Mouse (Mus musculus) gonadal fat pad, adult 2 months (tissue): ENCODE results near the gene C1s2. TPM values are rescaled to one million over a fixed set of nuclear protein-coding genes. Genes with fewer than 3 reads are reported as not detected.
"Not testable (repeated sequence)": the region's sequence is repeated elsewhere in the genome, so short reads cannot be mapped to it uniquely, and the experiment has no call there.

Experiments
- DNase-seq: peaks from one replicate; pipeline ENCODE4 v3.0.0-alpha.2; 2012; ENCODE audit warnings: low read depth
- polyA plus RNA-seq: library from polyadenylated mRNA; depleted of rRNA; stranded (reverse); fragments of >200 nt; gene quantifications from 2 replicates; pipeline ENCODE4 v1.2.3, GENCODE M21; 2012; rRNA removed

C1s2 gene
- 2.1 and 2.5 TPM in 2 replicates for polyA plus RNA-seq

DNA sequence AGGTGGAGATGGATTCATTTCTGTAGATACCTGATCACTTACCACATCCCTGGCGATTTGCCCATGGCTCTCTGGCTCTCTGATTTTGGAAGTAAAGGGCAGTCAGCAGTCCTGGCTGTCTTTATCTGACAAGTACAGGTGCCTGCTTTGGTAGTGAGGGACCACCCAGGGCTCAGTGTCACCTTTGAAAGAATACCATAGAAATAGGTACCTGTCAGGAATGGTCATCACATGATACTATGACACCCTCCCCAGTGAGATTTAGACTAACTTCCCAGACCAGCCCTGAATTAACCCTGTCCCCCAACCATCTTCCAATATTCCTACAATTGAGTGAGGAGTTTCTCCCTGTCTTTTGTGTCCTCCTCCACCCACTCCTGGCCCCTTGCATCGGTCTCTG lies at the start of gene C1s2:
TSS of gene C1s2 (minus strand) at position 101 of the 400 bp plus-strand sequence.
- not testable (repeated sequence) for DNase-seq

DNA sequence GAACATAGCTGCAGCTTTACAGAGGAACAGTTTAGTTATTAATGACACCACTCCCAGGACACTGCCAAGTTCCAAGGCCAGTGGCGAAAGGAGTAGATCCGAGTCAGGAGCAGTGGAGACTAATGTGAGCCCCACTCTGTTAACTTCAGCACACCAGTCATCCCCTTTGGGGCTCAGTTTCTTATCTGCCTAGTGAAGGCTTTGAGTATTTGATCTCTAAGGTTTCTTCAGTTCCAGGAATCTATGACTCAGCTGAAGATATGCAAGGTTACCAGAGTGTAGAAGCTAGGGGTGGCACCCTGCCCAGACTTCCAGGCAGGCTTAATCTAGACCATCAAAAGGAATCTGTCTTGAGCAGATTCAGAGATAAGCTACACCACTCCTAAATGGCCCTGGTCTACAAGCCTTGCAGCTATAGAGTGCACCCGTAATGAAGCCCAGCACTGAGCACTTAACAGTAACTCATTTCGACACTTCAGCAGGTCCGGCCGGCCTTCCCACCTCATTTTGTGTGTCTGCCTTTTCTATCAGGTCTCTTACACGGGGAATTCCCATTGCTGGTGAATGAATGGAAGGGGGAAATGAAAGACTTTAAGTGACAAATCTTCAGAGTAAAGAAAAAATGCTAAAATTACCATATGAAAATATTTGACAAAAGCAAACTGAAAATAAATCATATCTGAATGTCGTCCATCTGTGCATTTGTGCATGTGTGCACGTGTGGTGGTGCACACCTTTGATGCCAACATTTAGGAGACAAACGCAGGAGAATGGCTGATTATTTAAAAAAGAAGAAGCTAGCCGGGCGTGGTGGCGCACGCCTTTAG lies 47.9 kb upstream of the C1s2 start:
- DNase-seq: peak; percentile 64

DNA sequence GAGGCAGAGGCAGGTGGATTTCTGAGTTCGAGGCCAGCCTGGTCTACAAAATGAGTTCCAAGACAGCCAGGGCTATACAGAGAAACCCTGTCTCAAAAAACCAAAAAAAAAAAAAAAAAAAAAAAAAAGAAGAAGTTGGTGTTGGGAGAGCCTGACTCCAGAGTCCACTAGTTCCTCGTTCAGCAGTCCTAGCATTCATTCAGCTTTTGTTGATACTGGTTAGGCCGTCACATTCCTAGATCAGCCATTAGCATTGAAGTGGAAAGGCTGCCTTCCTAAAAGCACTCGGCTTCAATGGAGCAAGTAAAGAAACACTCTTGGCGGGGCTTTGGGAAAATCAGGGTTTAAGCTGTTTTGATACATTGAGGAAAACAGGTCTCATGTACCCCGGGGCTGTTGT lies 46.4 kb upstream of the C1s2 start:
- not testable (repeated sequence) for DNase-seq

DNA sequence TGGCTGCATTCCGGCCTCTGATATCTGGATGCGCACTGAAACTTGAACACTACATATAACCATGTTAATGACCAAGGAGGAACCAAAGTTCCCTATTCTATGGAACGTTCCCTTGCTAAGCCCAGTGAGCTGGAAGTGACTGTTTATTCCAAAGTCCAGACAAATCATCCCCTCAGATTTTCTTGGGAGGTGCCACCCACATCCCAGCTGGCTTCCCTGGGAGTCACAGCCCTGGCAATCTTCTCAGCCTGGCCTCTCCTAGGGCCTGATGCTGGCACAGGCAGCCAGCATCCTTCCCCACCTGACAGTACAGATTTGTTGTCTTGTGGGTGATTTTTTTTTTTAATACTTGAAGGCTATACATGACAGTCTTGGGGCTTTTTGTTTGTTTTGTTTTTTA lies 43.6 kb upstream of the C1s2 start:
- no peak for DNase-seq

DNA sequence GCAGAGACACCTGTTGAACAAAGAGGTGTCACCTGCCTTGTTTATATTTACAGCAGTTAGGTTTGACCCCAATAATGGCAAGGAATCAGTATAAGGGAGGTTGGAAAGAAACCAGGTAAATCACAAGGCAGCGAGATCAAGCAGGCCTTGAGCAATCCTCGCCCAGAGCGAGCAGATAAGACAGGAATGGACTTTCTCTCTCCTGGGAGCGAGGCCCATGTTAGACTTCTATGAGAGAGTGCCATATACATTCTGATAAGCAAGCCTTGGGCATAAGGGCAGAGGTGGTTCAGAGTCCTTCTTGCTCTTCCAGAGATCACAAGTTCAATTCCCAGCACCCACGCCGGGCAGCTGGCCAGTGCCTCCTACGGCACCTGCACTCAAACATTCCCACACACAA lies 42.9 kb upstream of the C1s2 start:
- DNase-seq: no peak

DNA sequence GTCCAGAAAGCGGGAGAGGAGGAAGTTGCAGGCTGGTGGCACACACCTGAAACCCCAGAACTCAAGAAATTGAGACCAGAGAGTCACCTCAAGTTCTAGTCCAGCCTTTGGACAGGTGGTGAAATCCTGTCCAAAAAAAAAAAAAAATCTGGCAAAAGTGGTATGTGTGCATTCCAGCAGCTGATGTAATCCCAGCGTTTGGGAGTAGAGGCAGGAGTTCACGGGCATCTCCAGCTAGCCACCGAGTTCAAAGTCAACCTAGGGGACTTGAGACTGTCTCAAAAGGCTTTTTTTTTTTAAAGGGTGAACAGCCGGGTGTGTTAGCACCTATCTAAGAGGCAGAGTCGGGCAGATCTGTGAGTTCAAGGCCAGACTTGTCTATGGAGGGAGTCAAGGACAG lies 40.3 kb upstream of the C1s2 start:
- DNase-seq: no peak

DNA sequence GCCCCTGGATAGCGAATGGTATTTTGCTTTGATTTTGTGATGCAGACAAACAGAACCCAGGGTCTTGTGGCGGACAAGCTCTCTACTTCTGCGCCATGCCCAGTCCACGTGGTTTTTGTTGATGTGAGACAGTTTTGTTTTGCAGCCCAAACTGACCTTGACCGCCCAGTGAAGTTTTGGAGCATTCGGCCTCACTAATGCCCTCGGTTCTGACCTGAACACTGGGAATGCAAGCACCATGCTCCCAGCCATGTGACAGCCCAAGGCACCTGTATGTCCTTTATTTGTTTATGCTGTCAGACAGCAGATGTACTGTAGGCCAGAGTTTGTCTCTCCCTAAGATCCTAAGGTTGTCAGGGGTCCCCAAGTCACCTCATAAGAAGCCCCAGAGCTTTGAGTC lies 38.7 kb upstream of the C1s2 start:
- DNase-seq: no peak

DNA sequence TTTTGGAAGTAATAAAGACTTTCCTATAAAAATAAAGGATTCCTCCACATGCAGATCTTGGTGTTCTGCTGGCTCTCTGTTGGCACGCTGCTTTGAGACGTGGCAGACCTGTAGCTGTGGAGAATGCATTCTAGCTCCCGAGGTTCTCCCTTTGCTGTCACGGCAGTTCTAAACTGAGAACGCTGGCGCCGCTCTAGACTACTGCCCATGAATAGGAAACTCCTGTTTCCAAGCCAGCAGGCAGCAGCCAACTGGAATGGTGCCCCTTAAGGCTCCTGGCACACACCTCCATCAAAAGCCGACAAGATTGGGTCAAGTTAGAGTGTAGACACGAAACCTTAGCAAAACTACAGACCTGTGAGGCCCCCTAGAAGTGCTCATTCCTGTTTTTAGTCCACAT lies 37.7 kb upstream of the C1s2 start:
- DNase-seq: no peak

DNA sequence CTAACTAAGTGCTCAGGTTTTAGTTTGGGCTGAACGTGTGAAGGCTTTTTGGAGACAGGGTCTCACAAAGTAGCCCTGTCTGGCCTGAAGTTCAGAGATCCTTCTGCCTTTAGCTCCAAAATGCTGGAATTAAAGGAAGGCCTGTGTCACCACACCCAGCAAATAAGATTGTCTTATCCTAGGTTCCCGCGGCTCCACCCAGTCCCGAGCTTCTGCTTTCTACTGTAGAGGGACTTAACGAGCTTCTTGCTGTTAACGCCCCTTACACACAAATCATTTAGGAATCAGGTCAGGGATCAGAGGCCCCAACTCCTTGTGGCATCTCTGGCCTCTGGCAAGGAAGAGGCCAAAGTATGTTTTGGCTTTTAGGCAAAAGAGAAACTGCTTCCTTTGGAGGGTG lies 36.2 kb upstream of the C1s2 start:
- DNase-seq: no peak

DNA sequence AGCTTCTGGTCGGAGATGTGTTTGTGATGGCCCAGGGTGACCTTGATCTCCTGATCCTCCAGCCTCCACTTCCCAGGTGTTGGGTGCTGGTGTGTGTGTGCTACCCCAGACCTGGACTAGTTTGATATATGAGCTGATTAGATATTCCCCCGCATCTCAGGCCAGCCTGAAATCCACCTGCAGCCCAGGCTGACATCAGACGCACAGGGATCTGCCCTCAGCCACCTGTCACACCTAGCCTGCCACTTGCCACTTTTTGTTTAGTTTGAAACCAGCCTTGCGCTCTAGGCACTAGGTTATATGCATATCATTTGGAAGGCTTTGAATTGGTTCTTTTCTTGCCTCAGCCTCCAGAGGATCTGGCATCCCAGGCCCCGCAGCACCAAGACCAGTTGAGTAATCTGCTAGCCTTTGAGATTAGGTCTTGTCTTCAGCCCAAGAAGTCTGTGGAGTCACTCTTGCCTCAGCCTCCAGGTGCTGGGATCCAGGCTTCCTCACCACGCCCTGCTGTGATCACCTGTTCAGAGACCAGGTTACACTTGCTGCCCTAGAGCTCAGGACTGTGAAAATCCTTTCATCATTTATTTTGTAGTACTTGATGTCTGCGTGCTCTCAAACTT lies 34.5 kb upstream of the C1s2 start:
- DNase-seq: peak; percentile 50

DNA sequence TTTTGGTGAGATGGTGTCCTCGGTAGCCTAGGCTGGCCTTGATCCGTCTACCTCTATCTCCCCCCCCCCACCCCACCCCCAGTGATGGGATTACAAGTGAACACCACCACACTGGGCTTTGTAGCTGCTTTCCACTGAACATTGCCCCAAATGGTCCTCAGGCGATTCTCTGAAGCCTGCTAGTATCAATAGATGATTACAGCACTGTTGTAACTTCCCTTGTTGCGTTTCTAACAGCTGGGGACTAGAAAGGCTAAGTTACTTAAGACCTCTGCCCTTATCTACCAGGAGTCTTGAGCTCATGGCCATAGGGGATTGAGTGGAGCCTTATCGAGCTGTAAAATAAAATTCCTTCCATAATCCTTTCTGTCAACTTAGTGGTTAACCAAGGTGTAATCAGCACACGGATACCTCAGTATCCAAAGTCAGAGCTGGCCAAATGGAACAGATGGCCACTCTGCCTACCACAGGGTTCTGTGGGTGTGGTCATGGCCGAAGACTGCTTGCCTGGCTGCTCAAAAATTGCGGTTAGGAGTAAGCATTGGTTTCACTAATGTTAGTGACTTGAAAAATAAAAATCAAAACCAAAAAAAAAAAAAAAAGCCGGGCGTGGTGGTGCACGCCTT lies 33.5 kb upstream of the C1s2 start:
- DNase-seq: no peak

DNA sequence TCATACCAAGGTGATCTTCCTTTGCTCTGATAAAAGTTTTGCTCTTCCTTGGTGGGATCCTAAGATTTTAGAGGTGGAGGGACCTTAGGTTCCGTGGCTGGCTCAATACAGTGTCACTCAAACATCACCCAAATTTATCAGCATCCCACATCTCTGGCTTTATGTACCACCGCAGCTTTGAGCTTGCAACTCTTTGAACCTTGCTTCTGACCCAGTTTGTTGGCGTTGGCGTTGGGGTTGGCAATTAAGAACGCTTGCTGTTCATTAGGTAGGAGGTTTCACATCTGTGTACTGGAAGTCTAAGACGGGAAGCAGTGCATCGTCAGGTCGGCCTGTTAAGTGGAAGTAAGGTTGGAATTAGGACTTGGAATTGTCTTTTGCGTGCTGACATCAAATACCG lies 29.1 kb upstream of the C1s2 start:
- no peak for DNase-seq

DNA sequence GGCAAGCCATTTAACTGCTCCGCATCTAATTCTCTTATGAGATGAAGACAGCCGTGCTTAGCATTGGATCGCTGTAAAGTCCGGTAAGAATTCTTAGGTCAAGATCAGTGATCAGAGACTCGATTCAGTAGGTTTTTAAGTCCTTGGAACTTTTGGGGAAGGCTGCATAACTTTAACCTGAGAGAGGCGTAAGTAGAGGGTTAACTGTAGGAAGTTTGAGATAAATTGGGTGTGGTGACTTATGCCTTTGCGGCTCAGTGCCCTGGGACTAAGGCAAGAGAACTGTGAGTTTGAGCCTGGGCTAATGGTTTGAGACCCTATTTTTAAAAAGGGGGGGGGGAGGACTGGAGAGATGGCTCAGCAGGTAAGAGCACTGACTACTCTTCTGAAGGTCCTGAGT lies 28.4 kb upstream of the C1s2 start:
- no peak for DNase-seq

DNA sequence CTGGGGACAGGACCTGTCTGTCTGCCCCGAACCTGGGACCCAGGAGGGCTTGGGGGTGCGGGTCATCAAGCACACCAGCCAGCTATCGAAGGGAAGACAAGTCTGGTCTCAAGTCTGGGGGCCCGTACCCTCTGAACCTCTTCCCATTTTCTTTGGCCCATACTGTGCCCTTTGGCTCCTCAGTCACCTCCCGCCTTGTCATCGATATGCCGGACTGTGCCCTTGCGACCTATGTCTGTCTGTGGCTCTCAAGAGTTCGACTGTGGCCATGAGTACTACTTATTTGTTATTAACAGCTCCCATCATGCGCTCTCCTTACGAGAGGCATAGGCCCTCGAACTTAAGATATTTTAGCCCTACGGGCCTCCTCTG lies 27.5 kb upstream of the C1s2 start:
- no peak for DNase-seq

DNA sequence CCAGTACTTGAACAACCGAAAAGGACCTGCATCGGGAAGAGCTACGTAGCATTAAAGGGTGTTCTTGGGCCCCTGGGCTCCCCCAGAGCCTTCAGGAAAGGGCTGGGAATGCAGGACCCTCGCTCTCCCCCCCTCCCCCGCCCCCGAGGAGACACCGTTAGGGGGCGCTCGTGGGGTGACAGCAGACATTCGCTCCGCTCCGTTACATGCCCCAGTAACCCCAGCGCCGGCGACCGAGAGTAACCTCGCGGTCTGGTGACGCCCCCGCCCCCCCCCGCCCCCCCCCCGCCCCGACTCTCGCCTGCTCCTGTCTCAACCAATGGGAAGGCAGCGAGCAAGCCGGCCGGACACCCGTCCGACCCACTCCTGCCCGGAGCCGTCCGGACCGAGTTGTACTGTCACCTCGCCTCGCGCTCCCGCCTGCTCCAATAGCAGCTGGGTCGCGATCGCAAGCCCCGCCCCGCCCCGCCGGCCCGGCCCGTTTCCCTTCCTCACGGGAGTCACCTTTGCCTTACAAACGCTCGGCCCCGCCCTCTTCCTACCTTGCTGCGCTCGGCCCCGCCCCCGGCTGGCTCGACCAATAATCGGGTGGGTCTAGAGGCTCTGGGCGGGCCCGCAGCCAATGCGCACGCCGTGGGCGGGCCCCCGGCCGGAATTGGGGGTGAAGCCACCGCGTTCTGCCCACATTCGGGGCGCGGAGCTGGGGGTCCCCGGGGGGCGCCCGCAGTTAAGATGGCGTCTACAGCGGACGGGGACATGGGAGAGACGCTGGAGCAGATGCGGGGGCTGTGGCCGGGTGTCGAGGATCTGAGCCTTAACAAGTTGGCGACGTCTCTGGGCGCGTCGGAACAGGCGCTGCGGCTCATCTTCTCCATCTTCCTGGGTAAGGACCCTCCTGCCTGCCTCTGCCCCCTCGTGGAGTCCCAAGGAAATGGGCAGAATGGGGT lies 26.9 kb upstream of the C1s2 start, which contains the start of gene Lpcat3:
TSS of gene Lpcat3 (plus strand) at position 551 of the 947 bp plus-strand sequence.
- peak; percentile 38 for DNase-seq

DNA sequence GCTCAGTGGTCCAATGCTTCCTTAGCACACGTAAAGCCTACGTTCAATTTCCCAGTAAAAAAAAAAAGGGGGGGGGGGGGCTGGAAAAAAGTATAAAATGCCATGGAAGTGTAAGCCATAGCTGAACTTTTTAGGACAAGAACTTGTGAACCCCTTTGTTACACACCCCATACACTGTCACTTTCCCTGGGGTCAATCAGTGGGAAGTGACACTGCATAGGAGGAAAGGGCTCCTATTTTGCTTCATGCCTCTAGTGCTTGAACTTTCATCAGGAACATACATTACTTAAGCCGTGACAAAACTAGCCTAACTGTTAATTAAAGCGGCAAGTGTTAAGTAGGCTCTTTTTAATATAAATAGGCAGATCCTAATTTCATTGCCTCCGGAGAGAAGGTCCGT lies 26.1 kb upstream of the C1s2 start:
- DNase-seq: no peak

DNA sequence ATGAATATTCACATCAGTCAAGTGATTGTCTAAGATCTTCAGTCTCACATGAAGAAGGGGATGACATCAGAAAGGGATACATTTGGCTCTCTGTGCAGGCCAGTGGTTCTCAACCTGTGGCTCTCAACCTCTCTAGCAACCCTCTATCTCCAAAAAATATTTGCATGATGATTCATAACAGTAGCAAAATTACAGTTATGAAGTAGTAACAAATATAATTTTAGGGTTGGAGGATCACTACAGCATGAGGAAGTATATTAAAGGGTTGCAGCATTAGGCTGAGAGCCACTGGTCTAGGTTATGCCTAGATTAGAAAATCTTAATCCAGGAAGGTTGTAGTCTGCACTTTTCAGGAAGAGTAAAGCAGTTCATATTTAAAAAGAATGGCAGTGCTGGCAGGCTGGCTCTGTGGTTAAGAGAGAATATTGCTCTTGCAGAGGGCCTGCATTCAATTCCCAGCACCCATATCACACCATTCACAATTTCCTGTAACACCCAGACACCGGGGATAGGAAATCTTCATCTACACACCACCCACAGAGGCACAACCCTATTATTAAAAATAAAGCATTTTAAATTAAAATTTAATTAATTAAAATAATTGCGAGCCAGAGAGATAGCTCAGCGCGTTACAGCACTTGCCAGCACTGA lies 25.4 kb upstream of the C1s2 start:
- no peak for DNase-seq

DNA sequence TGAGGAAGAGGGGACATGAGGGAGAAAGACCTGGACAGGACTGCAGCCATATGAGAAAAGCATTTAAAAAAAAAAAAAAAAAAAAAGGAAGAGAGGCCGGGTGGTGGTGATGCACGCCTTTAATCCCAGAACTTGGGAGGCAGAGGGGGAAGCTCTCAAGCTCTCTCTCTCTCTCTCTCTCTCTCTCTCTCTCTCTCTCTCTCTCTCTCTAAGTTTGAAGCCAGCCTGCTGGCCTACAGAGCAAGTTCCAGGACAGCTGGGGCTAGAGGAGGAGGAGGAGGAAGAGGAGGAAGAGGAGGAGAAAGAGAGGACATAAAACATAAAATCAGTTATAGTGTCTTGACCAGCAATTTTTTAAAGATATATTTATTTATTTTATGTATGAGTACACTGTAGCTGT lies 22.2 kb upstream of the C1s2 start:
- DNase-seq: no peak

DNA sequence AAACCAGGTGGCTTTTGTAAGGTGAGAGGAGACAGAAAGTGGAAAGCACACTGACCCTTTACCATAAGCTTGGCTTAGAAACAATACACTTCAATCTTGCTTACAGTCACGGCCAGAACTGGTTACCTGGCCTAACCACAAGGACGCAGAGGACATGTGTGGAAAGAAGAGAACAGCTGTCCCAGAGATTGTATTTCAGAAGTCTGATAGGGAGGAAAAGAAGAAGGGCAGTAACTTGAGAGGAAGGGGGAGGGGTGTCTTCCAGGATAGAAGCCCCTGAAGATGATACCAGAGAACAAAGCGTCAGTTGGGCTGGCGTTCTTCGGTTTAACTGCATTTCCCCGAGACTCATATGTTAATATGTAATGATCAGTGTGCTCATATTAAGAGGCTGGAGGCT lies 20.0 kb upstream of the C1s2 start:
- no peak for DNase-seq

DNA sequence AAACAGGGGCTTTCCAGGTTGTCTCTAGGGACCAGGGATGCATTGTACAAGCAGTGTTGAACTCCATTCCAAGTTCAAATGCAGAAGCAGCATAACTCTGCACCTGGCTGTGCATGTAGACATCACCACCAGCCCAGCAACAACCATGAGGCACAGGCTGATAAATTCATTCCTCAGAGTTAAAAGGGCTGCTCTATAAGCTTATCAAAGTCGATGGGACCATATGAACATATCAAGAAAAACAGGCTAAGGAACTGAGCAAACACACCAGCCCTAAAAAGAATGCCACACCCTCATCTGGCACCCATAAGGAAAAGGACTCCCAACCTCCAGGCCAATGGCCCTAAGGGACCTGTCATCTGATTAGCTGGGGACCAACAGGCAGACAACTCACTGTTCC lies 10.5 kb upstream of the C1s2 start:
- no peak for DNase-seq

DNA sequence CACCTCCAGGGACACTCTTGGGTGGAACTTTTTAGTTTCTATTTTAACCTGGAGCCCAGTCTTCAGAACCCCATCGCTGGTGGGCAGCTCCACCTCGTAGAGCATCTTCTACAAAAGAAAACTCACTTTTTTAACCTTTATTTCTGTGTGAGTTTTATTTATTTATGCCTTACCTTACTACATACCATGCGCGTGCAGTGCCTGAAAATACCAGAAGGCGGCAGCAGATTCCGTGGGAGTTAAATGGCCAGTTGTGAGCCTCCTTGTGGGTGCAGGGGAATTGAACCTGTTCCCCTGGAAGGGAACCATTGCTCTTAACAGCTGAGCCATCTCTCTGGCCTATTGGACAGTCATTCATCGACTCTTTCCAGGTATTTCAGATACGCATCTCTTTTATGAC lies 5.1 kb upstream of the C1s2 start:
- DNase-seq: no peak
